Mouse (Mus musculus): Measurements from ENCODE around the gene Runx2. TPM values are rescaled to one million over a fixed set of nuclear protein-coding genes. Genes with fewer than 3 reads are reported as not detected.

Runx2 gene
- polyA plus RNA-seq (2015; fragmentation: Nextera tagmentation; extraction: Ambion mirVana): 1.4 and 1.5 TPM in 2 replicates

DNA sequence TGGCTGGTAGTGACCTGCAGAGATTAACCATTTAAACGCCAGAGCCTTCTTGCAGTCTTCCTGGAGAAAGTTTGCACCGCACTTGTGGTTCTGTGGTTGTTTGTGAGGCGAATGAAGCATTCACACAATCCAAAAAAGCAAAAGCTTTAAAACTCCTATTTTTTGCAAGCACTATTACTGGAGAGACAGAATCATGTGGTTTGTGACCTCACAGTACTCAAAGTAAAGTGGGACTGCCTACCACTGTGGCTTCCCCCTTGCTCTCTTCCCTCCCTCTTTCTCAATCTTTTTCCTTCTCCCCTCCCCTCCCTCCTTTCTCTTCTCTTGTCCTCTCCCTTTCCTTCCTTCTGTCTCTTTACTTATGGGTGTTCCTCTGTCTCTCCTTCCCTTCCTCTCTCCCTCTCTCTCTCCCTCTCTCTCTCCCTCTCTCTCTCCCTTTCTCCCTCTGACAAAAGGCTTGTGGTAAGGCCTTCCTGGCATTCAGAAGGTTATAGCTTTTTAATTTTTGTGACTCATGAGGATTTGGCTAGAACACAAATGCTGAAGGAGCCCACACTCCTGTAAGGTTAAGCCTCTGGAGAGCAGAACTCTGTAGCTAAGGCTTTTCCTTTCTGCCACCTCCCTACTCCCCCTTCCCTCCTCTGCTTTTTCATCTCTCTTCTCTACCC lies at the start of gene Runx2:
Gene Runx2 (minus strand): TSS at position 290 of the 668 bp plus-strand sequence.
- Histone ChIP-seq H3K9me3 (ENCODE audit: low read length) (no peaks in the 10 kb centered on the region), H3K27me3 (ENCODE audit: insufficient read depth, low read length) (no peaks in the 10 kb centered on the region), H3K27ac (ENCODE audit: low read length) (no peak within 1 kb of the TSS), H3K4me2 (replicated peaks; ENCODE audit: low read depth, low read length) (no peak within 1 kb of the TSS), H3K36me3 (ENCODE audit: insufficient read depth, low read length) (no peaks in the 10 kb centered on the region), H3K9ac (replicated peaks; ENCODE audit: low read length) (no peak within 1 kb of the TSS), H3K4me3 (ENCODE audit: low read length) (no peak within 1 kb of the TSS), H3K4me1 (ENCODE audit: insufficient read depth, low read length) (no peaks in the 10 kb centered on the region)
- WGBS: 56% methylated on average over 3 of the region's 3 CpGs
- ATAC-seq (ENCODE audit: low FRiP score, low TSS enrichment): no peak

DNA sequence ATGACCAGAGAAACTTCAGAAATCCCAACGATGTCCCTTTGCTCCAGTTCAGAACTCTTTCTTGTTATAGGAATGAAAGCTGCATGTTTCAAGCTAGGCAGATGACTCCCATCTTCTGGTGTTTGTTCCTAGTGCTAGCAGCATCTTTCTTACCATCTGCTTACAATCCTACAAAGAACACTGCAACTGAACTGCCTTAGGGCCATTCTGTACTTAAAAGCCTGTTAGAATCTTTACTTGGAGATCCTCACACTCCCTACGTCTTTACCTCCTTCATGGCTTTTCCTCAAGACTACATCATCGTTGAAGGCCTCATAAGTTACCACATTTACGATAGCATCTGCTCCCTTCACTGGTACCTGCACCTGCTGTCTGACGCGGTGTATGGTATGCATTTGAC lies 48.6 kb upstream of the Runx2 start:
- Histone ChIP-seq H3K9ac (replicated peaks; ENCODE audit: low read length) (no peak overlapping the region), H3K27me3 (ENCODE audit: insufficient read depth, low read length) (no peaks in the 10 kb centered on the region), H3K9me3 (ENCODE audit: low read length) (no peaks in the 10 kb centered on the region), H3K36me3 (ENCODE audit: insufficient read depth, low read length) (no peaks in the 10 kb centered on the region), H3K4me2 (replicated peaks; ENCODE audit: low read depth, low read length) (no peak overlapping the region), H3K4me3 (ENCODE audit: low read length) (no peak overlapping the region), H3K4me1 (ENCODE audit: insufficient read depth, low read length) (no peaks in the 10 kb centered on the region), H3K27ac (ENCODE audit: low read length) (no peak overlapping the region)
- ATAC-seq (ENCODE audit: low FRiP score, low TSS enrichment): no peak
- 96% methylated on average over 6 of the region's 6 CpGs for WGBS

DNA sequence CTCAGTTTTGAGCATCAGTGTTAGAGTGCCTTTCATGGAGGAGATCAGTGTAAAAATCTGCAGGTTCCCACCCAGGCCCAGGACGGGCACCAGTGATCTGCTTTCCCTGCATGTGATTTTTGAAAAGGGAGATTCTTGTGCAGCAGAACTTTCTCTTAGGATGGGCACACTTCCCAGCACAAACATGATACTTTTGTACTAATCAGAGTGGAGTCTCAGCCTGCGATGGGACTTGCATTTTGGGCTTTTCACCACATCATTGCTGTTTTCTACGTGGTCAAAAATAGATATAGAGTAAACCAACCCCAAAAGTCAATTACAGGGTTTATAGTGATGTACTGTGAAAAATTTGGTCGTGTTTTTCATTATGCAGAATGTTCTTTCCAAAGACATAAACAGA lies 27.6 kb upstream of the Runx2 start:
- Histone ChIP-seq H3K27ac (ENCODE audit: low read length) (no peak overlapping the region), H3K36me3 (ENCODE audit: insufficient read depth, low read length) (no peaks in the 10 kb centered on the region), H3K9ac (replicated peaks; ENCODE audit: low read length) (no peak overlapping the region), H3K4me1 (ENCODE audit: insufficient read depth, low read length) (no peaks in the 10 kb centered on the region), H3K4me3 (ENCODE audit: low read length) (no peak overlapping the region), H3K4me2 (replicated peaks; ENCODE audit: low read depth, low read length) (no peak overlapping the region), H3K9me3 (ENCODE audit: low read length) (no peaks in the 10 kb centered on the region), H3K27me3 (ENCODE audit: insufficient read depth, low read length) (no peaks in the 10 kb centered on the region)
- 87% methylated on average over 4 of the region's 4 CpGs for WGBS
- ATAC-seq (ENCODE audit: low FRiP score, low TSS enrichment): no peak

DNA sequence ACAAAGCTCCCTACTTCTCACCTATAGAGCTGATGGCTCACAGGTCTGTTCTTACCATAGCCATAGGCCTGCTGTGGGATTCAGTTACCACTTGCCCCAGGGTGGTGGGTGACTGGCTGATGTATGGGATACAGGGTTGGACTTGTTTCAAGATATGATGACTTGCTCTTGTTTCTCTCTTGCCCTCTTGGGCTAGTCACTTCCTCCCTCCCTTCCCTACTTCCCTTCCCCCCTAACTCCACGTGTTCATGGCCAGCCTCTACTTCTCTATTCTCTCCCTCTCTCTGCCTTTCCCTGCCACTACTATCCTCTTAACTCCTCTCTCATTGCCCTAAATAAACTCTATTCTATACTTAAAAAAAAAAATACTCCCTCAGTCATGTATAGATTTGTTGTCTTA lies 16.6 kb upstream of the Runx2 start:
- H3K4me2 ChIP-seq (replicated peaks; ENCODE audit: low read depth, low read length): no peak overlapping the region
- no peak for ATAC-seq (ENCODE audit: low FRiP score, low TSS enrichment)
- H3K4me1 ChIP-seq (ENCODE audit: insufficient read depth, low read length): no peaks in the 10 kb centered on the region
- no peak overlapping the region for H3K27ac ChIP-seq (ENCODE audit: low read length)
- WGBS: 78% methylated on average over 1 of the region's 1 CpGs
- H3K36me3 ChIP-seq (ENCODE audit: insufficient read depth, low read length): no peaks in the 10 kb centered on the region
- no peak overlapping the region for H3K4me3 ChIP-seq (ENCODE audit: low read length)
- H3K9me3 ChIP-seq (ENCODE audit: low read length): no peaks in the 10 kb centered on the region
- no peak overlapping the region for H3K9ac ChIP-seq (replicated peaks; ENCODE audit: low read length)
- no peaks in the 10 kb centered on the region for H3K27me3 ChIP-seq (ENCODE audit: insufficient read depth, low read length)

DNA sequence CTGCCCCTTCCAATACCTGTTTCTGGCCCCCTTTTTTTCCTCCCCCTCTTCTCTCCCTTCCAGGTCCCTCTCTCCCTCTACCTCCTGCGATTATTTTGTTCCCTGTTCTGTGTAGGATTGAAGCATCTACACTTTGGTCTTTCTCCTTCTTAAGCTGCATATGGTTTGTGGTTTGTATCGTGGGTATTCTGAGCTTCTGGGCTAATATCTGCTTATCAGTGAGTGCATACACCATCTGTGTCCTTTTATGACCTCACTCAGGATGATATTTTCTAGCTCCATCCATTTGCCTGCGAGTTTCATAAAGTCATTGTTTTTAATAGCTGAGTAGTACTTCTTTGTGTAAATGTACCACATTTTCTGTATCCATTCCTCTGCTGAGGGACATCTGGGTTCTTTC lies 15.0 kb upstream of the Runx2 start:
- ATAC-seq (ENCODE audit: low FRiP score, low TSS enrichment): no peak
- Histone ChIP-seq H3K4me2 (replicated peaks; ENCODE audit: low read depth, low read length) (no peak overlapping the region), H3K4me3 (ENCODE audit: low read length) (no peak overlapping the region), H3K27ac (ENCODE audit: low read length) (no peak overlapping the region), H3K4me1 (ENCODE audit: insufficient read depth, low read length) (no peaks in the 10 kb centered on the region), H3K36me3 (ENCODE audit: insufficient read depth, low read length) (no peaks in the 10 kb centered on the region), H3K9ac (replicated peaks; ENCODE audit: low read length) (no peak overlapping the region), H3K27me3 (ENCODE audit: insufficient read depth, low read length) (no peaks in the 10 kb centered on the region), H3K9me3 (ENCODE audit: low read length) (no peaks in the 10 kb centered on the region)
- WGBS: 88% methylated on average over 3 of the region's 3 CpGs

DNA sequence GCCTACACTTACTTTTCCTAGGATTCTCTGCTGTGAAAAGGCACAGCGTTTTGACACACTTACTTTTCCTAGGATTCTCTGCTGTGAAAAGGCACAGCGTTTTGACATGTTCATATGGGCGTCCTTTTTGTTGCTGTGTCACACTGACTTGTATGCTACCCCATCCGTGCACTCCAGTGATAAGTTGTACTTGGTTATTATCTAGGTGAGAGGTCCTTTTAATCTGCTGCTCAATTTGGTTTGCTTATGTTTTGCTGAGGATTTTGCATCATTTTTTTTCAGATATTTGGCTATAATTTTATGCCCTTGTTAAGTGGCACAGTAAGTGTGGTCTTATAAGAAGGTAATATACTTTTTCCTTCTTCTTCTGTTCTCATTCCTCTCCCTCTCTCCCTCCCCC lies 13.4 kb upstream of the Runx2 start:
- no peaks in the 10 kb centered on the region for H3K27me3 ChIP-seq (ENCODE audit: insufficient read depth, low read length)
- H3K4me2 ChIP-seq (replicated peaks; ENCODE audit: low read depth, low read length): no peak overlapping the region
- H3K36me3 ChIP-seq (ENCODE audit: insufficient read depth, low read length): no peaks in the 10 kb centered on the region
- no peaks in the 10 kb centered on the region for H3K4me1 ChIP-seq (ENCODE audit: insufficient read depth, low read length)
- H3K9ac ChIP-seq (replicated peaks; ENCODE audit: low read length): no peak overlapping the region
- no peak overlapping the region for H3K4me3 ChIP-seq (ENCODE audit: low read length)
- 80% methylated on average over 4 of the region's 4 CpGs for WGBS
- no peak for ATAC-seq (ENCODE audit: low FRiP score, low TSS enrichment)
- H3K9me3 ChIP-seq (ENCODE audit: low read length): no peaks in the 10 kb centered on the region
- no peak overlapping the region for H3K27ac ChIP-seq (ENCODE audit: low read length)

DNA sequence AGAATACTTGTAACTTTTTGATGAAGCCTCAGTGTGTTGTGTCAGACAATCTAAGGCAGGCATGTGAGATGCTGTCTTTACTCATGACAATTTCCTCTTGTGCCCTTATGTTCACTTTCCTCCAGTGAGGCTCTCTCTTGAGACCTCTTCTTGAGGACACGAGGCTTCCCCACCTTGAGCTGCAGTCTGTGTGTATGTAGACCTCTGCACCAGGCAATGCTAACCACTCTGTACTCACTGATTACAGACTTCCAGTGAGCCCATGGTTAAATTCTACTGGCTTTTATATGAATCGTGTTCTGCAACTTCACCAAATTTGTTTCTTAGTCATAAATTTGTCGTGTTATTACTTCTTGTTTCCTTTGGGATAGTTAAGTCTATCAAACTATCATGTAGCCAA lies 12.5 kb upstream of the Runx2 start:
- ATAC-seq (ENCODE audit: low FRiP score, low TSS enrichment): no peak
- H3K4me1 ChIP-seq (ENCODE audit: insufficient read depth, low read length): no peaks in the 10 kb centered on the region
- no peak overlapping the region for H3K4me3 ChIP-seq (ENCODE audit: low read length)
- H3K9ac ChIP-seq (replicated peaks; ENCODE audit: low read length): no peak overlapping the region
- no peak overlapping the region for H3K27ac ChIP-seq (ENCODE audit: low read length)
- no peaks in the 10 kb centered on the region for H3K9me3 ChIP-seq (ENCODE audit: low read length)
- H3K4me2 ChIP-seq (replicated peaks; ENCODE audit: low read depth, low read length): no peak overlapping the region
- no peaks in the 10 kb centered on the region for H3K36me3 ChIP-seq (ENCODE audit: insufficient read depth, low read length)
- H3K27me3 ChIP-seq (ENCODE audit: insufficient read depth, low read length): no peaks in the 10 kb centered on the region
- WGBS: 61% methylated on average over 3 of the region's 3 CpGs

DNA sequence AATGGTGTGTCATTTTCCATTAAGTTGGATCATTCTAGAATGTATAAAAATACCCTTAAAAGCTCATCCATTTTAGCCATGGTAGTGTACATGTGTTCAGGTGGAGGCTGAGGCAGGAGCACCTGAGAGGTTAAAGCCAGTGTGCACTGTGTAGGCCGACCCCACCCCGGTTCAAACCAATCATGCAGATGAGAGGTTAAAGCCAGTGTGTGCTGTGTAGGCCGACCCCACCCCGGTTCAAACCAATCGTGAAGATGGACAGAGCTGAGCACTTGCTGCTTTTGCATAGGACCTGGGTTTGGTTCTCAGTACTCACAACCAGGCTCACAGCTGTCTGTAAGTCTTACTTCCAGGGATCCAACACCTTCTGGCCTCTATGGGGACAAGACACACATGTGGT lies 7.3 kb upstream of the Runx2 start:
- Histone ChIP-seq H3K4me2 (replicated peaks; ENCODE audit: low read depth, low read length) (no peak overlapping the region), H3K4me1 (ENCODE audit: insufficient read depth, low read length) (no peaks in the 10 kb centered on the region), H3K36me3 (ENCODE audit: insufficient read depth, low read length) (no peaks in the 10 kb centered on the region), H3K4me3 (ENCODE audit: low read length) (no peak overlapping the region), H3K9me3 (ENCODE audit: low read length) (no peaks in the 10 kb centered on the region), H3K27ac (ENCODE audit: low read length) (no peak overlapping the region), H3K9ac (replicated peaks; ENCODE audit: low read length) (no peak overlapping the region), H3K27me3 (ENCODE audit: insufficient read depth, low read length) (no peaks in the 10 kb centered on the region)
- 85% methylated on average over 5 of the region's 5 CpGs for WGBS
- no peak for ATAC-seq (ENCODE audit: low FRiP score, low TSS enrichment)

DNA sequence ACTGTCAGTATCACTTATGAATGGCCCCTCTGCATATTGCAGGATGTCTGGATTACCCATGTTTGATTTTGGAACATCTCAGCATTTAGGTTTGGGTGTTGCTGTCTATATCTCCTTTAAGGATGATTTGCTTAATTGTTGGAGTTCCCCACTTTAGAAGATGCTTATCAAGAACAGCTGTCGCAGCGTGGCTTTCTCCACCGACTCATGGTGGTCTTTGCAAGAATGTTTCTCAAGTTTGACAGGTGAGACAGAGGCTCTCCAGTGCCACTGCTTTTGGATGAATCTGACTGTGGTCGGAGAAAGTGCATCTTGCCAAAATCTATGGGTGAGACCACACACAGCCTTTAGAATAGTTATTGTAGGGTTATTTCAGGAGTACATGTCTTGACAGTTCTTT lies 5.2 kb upstream of the Runx2 start:
- H3K27ac ChIP-seq (ENCODE audit: low read length): no peak overlapping the region
- H3K9ac ChIP-seq (replicated peaks; ENCODE audit: low read length): no peak overlapping the region
- ATAC-seq (ENCODE audit: low FRiP score, low TSS enrichment): no peak
- 81% methylated on average over 4 of the region's 4 CpGs for WGBS
- H3K36me3 ChIP-seq (ENCODE audit: insufficient read depth, low read length): no peaks in the 10 kb centered on the region
- H3K4me1 ChIP-seq (ENCODE audit: insufficient read depth, low read length): no peaks in the 10 kb centered on the region
- no peak overlapping the region for H3K4me3 ChIP-seq (ENCODE audit: low read length)
- H3K4me2 ChIP-seq (replicated peaks; ENCODE audit: low read depth, low read length): no peak overlapping the region
- no peaks in the 10 kb centered on the region for H3K9me3 ChIP-seq (ENCODE audit: low read length)
- H3K27me3 ChIP-seq (ENCODE audit: insufficient read depth, low read length): no peaks in the 10 kb centered on the region

DNA sequence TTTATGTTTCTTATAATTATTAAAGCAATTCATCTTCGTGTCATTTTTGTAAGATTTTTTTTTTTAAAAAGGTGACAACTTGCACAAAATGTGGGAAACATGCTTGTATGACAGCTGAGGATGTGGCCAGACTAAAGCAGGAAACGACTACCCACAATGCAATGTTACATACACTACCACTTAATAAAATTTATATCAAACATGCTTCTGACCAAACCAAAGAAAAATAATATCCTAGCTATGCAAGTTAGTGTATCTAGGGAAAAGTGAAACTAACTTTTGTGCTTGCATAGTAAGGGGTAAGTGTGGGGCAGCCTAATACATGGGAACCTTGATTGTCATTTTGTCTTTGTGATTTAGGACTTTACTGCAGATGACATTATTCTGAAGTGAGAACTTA lies 4.2 kb upstream of the Runx2 start:
- Histone ChIP-seq H3K36me3 (ENCODE audit: insufficient read depth, low read length) (no peaks in the 10 kb centered on the region), H3K27me3 (ENCODE audit: insufficient read depth, low read length) (no peaks in the 10 kb centered on the region), H3K4me2 (replicated peaks; ENCODE audit: low read depth, low read length) (no peak overlapping the region), H3K9me3 (ENCODE audit: low read length) (no peaks in the 10 kb centered on the region), H3K4me3 (ENCODE audit: low read length) (no peak overlapping the region), H3K9ac (replicated peaks; ENCODE audit: low read length) (no peak overlapping the region), H3K4me1 (ENCODE audit: insufficient read depth, low read length) (no peaks in the 10 kb centered on the region), H3K27ac (ENCODE audit: low read length) (no peak overlapping the region)
- 80% methylated on average over 2 of the region's 2 CpGs for WGBS
- ATAC-seq (ENCODE audit: low FRiP score, low TSS enrichment): no peak

Measured in kidney, embryonic 16.5 days (tissue).